Mouse (Mus musculus): ENCODE results near the gene 1700016D06Rik. TPM values are rescaled to one million over a fixed set of nuclear protein-coding genes. Genes with fewer than 3 reads are reported as not detected.
A peak's percentile ranks its signal among the peaks of the same experiment; 100 is the strongest.
"Not testable (repeated sequence)": the region's sequence is repeated elsewhere in the genome, so short reads cannot be mapped to it uniquely, and the experiment has no call there.

1700016D06Rik gene
- polyA plus RNA-seq, 1 experiment from 2014 or later: not detected

DNA sequence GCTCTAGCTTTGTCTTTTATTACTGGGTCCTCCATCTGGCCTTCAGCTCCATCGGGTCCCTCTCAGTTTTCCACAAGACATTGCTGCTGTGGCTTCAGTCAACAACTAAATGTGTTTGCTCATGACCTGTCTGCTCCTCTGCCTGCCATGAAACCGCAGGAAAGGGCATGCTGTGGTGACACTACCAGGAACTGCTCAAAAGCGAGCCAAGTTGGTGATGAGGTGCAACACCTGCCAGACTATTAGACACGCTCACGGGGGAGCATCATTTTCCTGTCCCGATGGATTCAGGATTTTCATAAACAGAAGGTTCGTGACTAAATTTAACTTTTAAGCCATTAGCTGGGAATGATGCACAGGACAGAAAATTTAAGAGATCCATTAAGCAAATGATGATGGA is 16.3 kb downstream of the 1700016D06Rik start:
- Histone ChIP-seq H3K4me1 (replicated peaks) (peaks cover 1% of the 10 kb centered on the region; the same call in 1 of the 2 replicates), H3K27ac (ENCODE audit: poor library complexity, severe bottlenecking) (no peak overlapping the region), H3K9me3 (replicated peaks) (peaks cover 11% of the 10 kb centered on the region), H3K27me3 (replicated peaks) (no peaks in the 10 kb centered on the region), H3K9ac (no peak overlapping the region), H3K4me2 (no peak overlapping the region), H3K36me3 (no peaks in the 10 kb centered on the region), H3K4me3 (no peak overlapping the region)
- 85% methylated on average over 7 of the region's 7 CpGs for WGBS
- no peak for ATAC-seq (ENCODE audit: insufficient number of reproducible peaks, low FRiP score)

DNA sequence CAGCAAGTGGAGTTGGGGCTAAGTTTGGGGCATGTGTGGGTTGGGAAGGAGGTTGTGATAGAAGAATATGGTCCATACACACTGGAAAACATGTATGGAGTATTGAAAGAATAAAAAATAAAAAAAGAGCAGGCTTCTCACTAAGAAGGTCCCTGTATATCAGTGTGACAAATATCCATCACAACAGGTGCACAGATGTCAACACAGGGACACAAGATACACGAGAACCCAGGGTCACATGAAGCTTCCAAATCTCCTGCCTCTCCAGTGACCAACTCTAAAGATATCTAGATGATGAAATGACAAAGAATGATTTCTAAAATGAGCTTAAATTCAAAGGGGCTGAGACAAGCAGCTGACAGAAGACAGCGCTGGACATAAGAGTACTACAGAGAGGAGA is 32.6 kb downstream of the 1700016D06Rik start:
- Histone ChIP-seq H3K4me2 (no peak overlapping the region), H3K4me3 (no peak overlapping the region), H3K27ac (ENCODE audit: poor library complexity, severe bottlenecking) (no peak overlapping the region), H3K9ac (no peak overlapping the region), H3K27me3 (replicated peaks) (no peaks in the 10 kb centered on the region), H3K36me3 (no peaks in the 10 kb centered on the region), H3K9me3 (replicated peaks) (no peaks in the 10 kb centered on the region), H3K4me1 (replicated peaks) (no peaks in the 10 kb centered on the region)
- WGBS: 63% methylated on average over 2 of the region's 2 CpGs
- ATAC-seq (ENCODE audit: insufficient number of reproducible peaks, low FRiP score): no peak

DNA sequence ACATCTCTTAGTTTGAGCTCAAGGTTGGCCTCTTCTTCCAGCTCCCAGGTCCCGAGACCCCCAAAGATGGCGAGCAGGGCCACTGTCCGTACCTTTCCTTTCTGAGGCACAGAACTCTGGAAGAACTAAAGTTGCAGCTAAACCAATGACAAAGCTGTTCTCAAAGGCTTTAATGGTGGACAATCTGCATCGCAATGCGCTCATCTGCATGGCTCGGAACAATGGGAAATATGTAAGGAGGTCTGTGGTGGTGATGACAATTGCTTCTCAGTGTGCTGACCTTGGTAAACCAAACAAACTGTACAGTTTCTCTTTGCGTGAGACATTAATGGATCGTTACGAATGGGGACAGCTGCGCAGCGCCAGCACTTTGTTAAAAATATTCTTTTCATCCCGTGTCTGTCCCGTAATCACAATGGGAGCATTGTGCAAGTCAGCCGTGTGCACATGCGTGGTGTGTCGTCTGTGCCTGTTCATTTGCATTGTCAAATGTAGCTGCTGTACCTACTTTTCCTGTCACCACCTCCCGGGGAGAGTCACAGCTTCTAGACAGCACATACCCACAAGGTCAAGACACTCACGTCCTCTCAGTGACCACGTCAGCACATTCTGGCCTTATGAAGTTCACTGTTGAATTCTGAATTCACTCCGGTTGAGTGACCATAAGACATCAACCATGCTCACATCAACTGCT is 34.7 kb downstream of the 1700016D06Rik start:
- H3K9me3 ChIP-seq (replicated peaks); H3K4me1 ChIP-seq (replicated peaks); H3K9ac ChIP-seq; H3K4me2 ChIP-seq; H3K4me3 ChIP-seq; H3K27me3 ChIP-seq (replicated peaks); ATAC-seq (ENCODE audit: insufficient number of reproducible peaks, low FRiP score); H3K27ac ChIP-seq (ENCODE audit: poor library complexity, severe bottlenecking); H3K36me3 ChIP-seq: not testable (repeated sequence)
- 75% methylated on average over 20 of the region's 20 CpGs for WGBS

DNA sequence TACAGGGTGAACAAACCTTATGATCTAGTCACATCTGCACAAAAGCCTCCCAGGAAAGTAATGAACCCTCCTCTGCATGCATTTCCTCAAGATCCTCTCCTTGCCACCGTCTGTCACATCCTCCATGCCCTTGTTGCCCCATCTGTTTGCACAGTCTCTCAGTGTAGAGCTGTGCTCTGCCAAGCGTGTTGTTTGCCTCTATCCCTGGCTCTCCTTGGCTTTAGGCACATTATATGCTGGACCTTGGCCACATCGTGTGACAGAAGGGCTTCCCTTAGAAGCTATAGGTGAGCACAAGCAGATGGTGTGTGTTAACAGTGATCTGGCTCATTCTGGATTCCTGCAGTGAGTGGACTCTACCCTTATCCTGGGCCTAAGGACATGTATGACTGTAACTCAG is 38.9 kb downstream of the 1700016D06Rik start:
- Histone ChIP-seq H3K27ac (ENCODE audit: poor library complexity, severe bottlenecking) (no peak overlapping the region), H3K4me1 (replicated peaks) (no peaks in the 10 kb centered on the region), H3K4me2 (no peak overlapping the region), H3K36me3 (no peaks in the 10 kb centered on the region), H3K9me3 (replicated peaks) (no peaks in the 10 kb centered on the region), H3K4me3 (no peak overlapping the region), H3K9ac (no peak overlapping the region), H3K27me3 (replicated peaks) (peaks cover 5% of the 10 kb centered on the region; the same call in 1 of the 2 replicates)
- 78% methylated on average over 3 of the region's 3 CpGs for WGBS
- ATAC-seq (ENCODE audit: insufficient number of reproducible peaks, low FRiP score): no peak

DNA sequence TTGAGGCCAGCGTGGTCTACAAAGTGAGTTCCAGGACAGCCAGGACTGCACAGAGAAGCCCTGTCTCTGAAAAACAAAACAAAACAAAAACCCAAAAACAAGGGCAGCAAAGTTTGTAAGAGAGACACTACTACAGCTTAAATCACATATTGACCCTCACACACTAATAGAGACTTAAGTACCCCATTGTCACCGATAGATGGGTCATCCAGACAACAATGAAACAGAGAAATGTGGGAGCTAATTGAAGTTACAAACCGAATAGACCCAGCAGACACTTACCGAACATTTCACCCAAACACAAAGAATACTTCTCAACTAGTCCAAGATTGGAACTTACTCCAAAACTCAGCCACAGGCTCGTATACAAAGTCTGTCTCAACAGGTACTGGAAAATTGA is 50.8 kb downstream of the 1700016D06Rik start:
- no peak for ATAC-seq (ENCODE audit: insufficient number of reproducible peaks, low FRiP score)
- H3K36me3 ChIP-seq: no peaks in the 10 kb centered on the region
- no peak overlapping the region for H3K27ac ChIP-seq (ENCODE audit: poor library complexity, severe bottlenecking)
- H3K4me3 ChIP-seq: no peak overlapping the region
- H3K4me2 ChIP-seq: no peak overlapping the region
- H3K27me3 ChIP-seq (replicated peaks): no peaks in the 10 kb centered on the region
- no peak overlapping the region for H3K9ac ChIP-seq
- H3K9me3 ChIP-seq (replicated peaks): 0 out of 2 replicates have a peak, but pooled peaks cover 5% of the 10 kb centered on the region
- no peaks in the 10 kb centered on the region; the same call in 1 of the 2 replicates for H3K4me1 ChIP-seq (replicated peaks)
- 83% methylated on average over 5 of the region's 5 CpGs for WGBS

DNA sequence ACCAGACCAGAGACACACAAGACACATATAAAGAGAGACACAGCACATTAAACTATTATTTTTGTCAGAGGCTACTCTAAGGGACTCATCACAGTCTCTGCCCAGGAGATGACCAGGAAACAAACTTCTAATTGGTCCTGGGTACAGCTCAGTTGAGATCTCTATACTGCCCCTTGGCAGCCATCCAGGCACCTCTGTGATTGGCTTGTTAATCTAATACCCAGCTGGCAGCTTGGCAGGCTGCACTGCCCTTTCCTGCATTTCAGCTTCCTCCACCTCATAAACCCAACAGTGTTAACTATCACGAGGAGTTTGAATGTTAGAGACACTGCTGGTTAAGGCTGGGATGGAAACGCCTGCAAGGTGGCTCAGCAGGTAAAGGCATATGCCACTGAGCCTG is 57.7 kb downstream of the 1700016D06Rik start:
- Histone ChIP-seq H3K4me2 (no peak overlapping the region), H3K27ac (ENCODE audit: poor library complexity, severe bottlenecking) (no peak overlapping the region), H3K4me1 (replicated peaks) (no peaks in the 10 kb centered on the region; the same call in 1 of the 2 replicates), H3K27me3 (replicated peaks) (no peaks in the 10 kb centered on the region), H3K36me3 (peaks cover 4% of the 10 kb centered on the region; the same call in 1 of the 2 replicates), H3K9me3 (replicated peaks) (no peaks in the 10 kb centered on the region), H3K9ac (no peak overlapping the region), H3K4me3 (no peak overlapping the region)
- 79% methylated on average over 2 of the region's 2 CpGs for WGBS
- ATAC-seq (ENCODE audit: insufficient number of reproducible peaks, low FRiP score): no peak

DNA sequence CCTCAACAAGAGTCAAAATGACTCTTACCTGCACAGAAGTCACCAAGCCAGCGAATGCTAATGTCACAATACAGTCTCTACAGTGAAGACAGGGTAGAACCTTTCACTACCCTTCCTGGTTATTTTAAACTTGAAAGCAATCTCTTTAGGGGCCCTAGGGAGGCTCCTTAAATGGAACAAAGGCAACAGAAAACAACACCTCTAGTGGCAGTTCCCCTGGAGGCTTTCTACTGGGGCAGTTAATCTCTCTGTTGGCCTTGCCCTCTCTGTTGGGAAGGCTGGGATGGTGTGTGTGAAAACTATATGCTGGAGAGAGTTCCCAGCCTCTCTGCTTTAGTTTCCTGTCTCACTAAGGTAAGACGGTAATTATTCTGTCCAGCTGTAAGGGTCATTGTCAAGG is 60.3 kb downstream of the 1700016D06Rik start:
- H3K27me3 ChIP-seq (replicated peaks): no peaks in the 10 kb centered on the region
- H3K4me2 ChIP-seq: no peak overlapping the region
- ATAC-seq (ENCODE audit: insufficient number of reproducible peaks, low FRiP score): no peak
- no peak overlapping the region for H3K27ac ChIP-seq (ENCODE audit: poor library complexity, severe bottlenecking)
- peaks cover 4% of the 10 kb centered on the region; the same call in 1 of the 2 replicates for H3K36me3 ChIP-seq
- H3K9ac ChIP-seq: no peak overlapping the region
- no peaks in the 10 kb centered on the region for H3K9me3 ChIP-seq (replicated peaks)
- no peak overlapping the region for H3K4me3 ChIP-seq
- WGBS: 49% methylated on average over 2 of the region's 2 CpGs
- H3K4me1 ChIP-seq (replicated peaks): peaks cover 8% of the 10 kb centered on the region; the same call in 1 of the 2 replicates

DNA sequence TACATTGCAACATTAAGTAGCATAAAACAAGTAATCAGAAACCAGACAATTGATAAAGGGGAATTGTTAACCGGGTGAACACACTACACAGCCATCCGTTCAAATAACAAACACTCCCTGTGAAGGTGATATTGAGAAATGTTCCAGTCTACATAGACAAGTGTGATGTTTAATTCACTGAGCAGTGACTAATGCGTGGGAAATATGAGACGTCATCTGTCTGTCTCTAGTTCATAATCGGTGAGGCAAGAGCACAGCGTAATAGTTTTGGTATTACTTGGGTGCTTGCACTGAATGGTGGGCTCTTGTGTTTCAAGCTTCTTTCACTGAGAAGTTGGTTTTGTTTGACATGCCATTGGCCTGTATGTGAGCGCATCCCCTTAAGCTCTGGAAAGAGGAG is 63.3 kb downstream of the 1700016D06Rik start:
- Histone ChIP-seq H3K9me3 (replicated peaks) (no peaks in the 10 kb centered on the region), H3K27me3 (replicated peaks) (no peaks in the 10 kb centered on the region), H3K4me3 (no peak overlapping the region), H3K27ac (ENCODE audit: poor library complexity, severe bottlenecking) (no peak overlapping the region), H3K9ac (no peak overlapping the region), H3K4me1 (replicated peaks) (peaks cover 24% of the 10 kb centered on the region), H3K4me2 (no peak overlapping the region), H3K36me3 (peaks cover 4% of the 10 kb centered on the region; the same call in 1 of the 2 replicates)
- WGBS: 94% methylated on average over 7 of the region's 7 CpGs
- ATAC-seq (ENCODE audit: insufficient number of reproducible peaks, low FRiP score): no peak

DNA sequence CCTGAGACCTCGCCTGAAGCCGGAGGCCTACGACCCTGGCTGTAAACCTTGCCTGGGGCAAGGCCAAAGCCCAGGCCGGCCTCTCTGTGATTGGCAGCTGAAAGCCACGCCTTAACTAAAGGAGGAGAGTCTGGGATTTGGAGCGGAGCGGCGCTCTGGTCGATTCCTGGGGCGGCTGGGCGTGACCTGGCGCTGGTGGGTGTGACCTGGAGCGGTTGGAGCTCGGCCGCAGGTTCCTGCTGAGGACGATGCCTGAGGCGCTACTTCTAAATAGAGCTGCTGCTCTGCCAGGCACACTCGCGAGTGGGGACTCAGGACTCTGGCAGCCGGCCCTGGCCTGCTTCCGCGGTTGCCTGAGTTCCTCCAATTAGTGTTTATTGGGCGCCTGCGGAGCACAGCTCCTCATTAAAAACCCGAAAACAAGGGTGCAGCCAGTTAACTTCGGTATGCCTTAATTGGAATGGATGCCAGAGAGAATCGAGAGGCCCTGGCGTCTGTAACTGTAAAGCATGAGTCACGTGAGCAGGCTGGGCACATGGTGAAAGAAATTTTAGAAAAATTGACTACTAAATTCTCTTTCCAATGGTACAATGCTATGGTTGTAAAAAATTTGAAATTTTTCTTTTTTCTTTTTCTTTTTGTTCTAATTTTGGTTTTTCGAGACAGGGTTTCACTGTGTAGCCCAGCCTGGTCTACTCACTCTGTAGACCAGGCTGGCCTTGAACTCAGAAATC is 64.4 kb downstream of the 1700016D06Rik start:
- H3K36me3 ChIP-seq: peaks cover 8% of the 10 kb centered on the region
- H3K27me3 ChIP-seq (replicated peaks): no peaks in the 10 kb centered on the region
- WGBS: 4% methylated on average over 30 of the region's 30 CpGs
- ATAC-seq (ENCODE audit: insufficient number of reproducible peaks, low FRiP score): peak; percentile 79
- peak overlapping the region; percentile 95 for H3K9ac ChIP-seq
- peak overlapping the region; percentile 99 for H3K4me3 ChIP-seq
- H3K9me3 ChIP-seq (replicated peaks): no peaks in the 10 kb centered on the region
- H3K4me2 ChIP-seq: peak overlapping the region; percentile 88
- H3K4me1 ChIP-seq (replicated peaks): peaks cover 34% of the 10 kb centered on the region
- H3K27ac ChIP-seq (ENCODE audit: poor library complexity, severe bottlenecking): peak overlapping the region; percentile 98

DNA sequence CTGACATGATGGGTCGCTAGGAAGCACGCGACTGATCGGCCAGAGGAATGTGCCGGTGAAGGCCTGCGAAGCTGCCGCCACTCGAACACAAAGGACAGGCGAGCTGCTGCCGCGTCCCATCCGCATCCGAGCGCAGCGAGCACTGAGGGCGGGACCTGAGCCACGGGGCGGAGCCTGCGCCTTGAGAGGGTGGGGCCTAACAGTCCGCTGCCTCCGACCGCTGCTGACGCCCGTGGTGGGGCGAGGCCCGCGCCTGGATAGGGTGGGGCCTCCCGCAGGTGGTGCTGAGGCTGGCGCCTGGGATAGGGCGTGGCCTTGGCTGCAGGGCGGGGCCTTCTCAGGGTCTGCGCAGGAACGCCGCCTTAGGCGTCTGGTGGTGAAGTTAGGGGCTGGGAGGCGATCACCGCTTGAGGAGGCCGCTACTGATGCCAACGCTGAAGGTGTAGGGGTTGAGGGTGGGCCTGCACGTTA is 65.2 kb downstream of the 1700016D06Rik start, which contains the start of gene Ankrd10:
Gene Ankrd10 (minus strand): TSS at position 147 of the 471 bp plus-strand sequence.
- peak within 1 kb of the TSS; percentile 98 for H3K27ac ChIP-seq (ENCODE audit: poor library complexity, severe bottlenecking)
- H3K4me1 ChIP-seq (replicated peaks): peaks cover 37% of the 10 kb centered on the region
- H3K9me3 ChIP-seq (replicated peaks): no peaks in the 10 kb centered on the region
- H3K4me3 ChIP-seq: peak within 1 kb of the TSS; percentile 99
- H3K36me3 ChIP-seq: peaks cover 15% of the 10 kb centered on the region
- peak within 1 kb of the TSS; percentile 88 for H3K4me2 ChIP-seq
- H3K27me3 ChIP-seq (replicated peaks): no peaks in the 10 kb centered on the region
- WGBS: under 1% methylated on average over 38 of the region's 40 CpGs
- peak within 1 kb of the TSS; percentile 95 for H3K9ac ChIP-seq
- ATAC-seq (ENCODE audit: insufficient number of reproducible peaks, low FRiP score): peak; percentile 96

DNA sequence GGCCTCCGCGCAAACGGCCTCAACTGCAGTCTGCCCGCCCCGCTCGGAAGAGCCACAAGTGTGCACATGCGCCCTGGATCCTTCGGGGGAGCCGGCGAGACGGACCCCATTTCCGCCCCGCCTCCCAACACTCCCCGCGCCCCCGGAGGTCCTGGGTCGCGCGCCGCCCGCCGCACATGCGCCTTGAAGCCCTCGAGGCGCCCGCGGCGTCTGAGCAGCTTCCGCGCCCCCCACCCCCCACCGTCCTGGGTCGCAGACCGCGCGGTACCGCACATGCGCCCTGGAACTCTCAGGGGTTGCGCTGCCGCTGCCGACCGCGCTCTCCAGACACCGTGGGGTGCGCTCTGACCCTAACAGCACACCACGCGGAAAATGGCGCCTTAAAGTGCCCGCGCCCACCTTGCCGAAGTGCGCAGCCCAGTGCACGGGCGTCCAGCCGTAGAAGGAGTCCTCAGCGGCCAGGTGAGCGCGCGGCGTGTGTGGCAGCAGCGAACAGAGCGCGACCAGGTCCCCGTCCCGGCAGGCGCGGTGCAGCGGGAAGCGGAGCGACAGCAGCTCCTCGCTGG is 65.8 kb downstream of the 1700016D06Rik start:
- WGBS: under 1% methylated on average over 65 of the region's 70 CpGs
- Histone ChIP-seq H3K36me3 (peaks cover 20% of the 10 kb centered on the region), H3K27me3 (replicated peaks) (no peaks in the 10 kb centered on the region), H3K4me1 (replicated peaks) (peaks cover 42% of the 10 kb centered on the region), H3K9ac (peak overlapping the region; percentile 95), H3K9me3 (replicated peaks) (no peaks in the 10 kb centered on the region), H3K4me3 (peak overlapping the region; percentile 99), H3K27ac (ENCODE audit: poor library complexity, severe bottlenecking) (peak overlapping the region; percentile 98), H3K4me2 (peak overlapping the region; percentile 88)
- peak; percentile 76 for ATAC-seq (ENCODE audit: insufficient number of reproducible peaks, low FRiP score)
